Comparison of ENCODE assay signal across 8 mouse cellular contexts in genomic region chr11:50841023-50841735, GRCm38 (mm10). TPM values are rescaled to one million over a fixed set of nuclear protein-coding genes. Genes with fewer than 3 reads are reported as not detected.
DNase-seq lines count a peak whose midpoint lies in the region; ATAC-seq lines count a peak whose summit lies in the region.

Zfp879 (minus strand) TSS chr11:50841552.

- H3K36me3 ChIP-seq in hindbrain, embryonic 12.5 days, result no peaks in the 10 kb centered on the region
- no peaks in the 10 kb centered on the region for H3K36me3 ChIP-seq in lung, embryonic 16.5 days (ENCODE audit: control insufficient read depth, insufficient read depth, low read length)

- peak within 1 kb of the TSS; percentile 52; the same call in 1 of the 2 replicates for H3K9ac ChIP-seq in hindbrain, embryonic 12.5 days
- peak within 1 kb of the TSS; percentile 79 for H3K9ac ChIP-seq in lung, embryonic 16.5 days (ENCODE audit: low read length)

- WGBS in hindbrain, embryonic 12.5 days, result 25% methylated on average over 22 of the region's 22 CpGs
- 10% methylated on average over 22 of the region's 22 CpGs for WGBS in lung, embryonic 16.5 days

- ATAC-seq in hindbrain, embryonic 12.5 days (ENCODE audit: low FRiP score), result peak; percentile 96
- peak; percentile 97 for ATAC-seq in lung, embryonic 16.5 days (ENCODE audit: low read depth)

- H3K4me1 ChIP-seq in hindbrain, embryonic 12.5 days, result peaks cover 10% of the 10 kb centered on the region; the same call in 1 of the 2 replicates
- H3K4me1 ChIP-seq in lung, embryonic 16.5 days (replicated peaks; ENCODE audit: control insufficient read depth, insufficient read depth, low read length), result peaks cover 6% of the 10 kb centered on the region; the same call in 1 of the 2 replicates

- H3K27me3 ChIP-seq in hindbrain, embryonic 12.5 days, result 0 out of 2 replicates have a peak, but pooled peaks cover 2% of the 10 kb centered on the region
- H3K27me3 ChIP-seq in lung, embryonic 16.5 days (ENCODE audit: control insufficient read depth, insufficient read depth, low read depth, low read length), result no peaks in the 10 kb centered on the region

- DNase-seq in NIH3T3 (ENCODE audit: low read depth), result peak; percentile 30
- DNase-seq in cerebellum, adult 9-11 months, result peak; percentile 97
- peak; percentile 87 to 91 for DNase-seq in frontal cortex, postnatal 14 days (ENCODE audit: low spot score in 2 of 2)
- peak; percentile 90 to 94 for DNase-seq in layer of hippocampus, postnatal 10 days (ENCODE audit: low spot score in 2 of 2)
- peak; percentile 87 for DNase-seq in retina, adult 2 months (ENCODE audit: low read depth, low spot score)
- DNase-seq in thymus, postnatal 25 days, result peak; percentile 88

- H3K27ac ChIP-seq in hindbrain, embryonic 12.5 days, result peak within 1 kb of the TSS; percentile 64; the same call in 1 of the 2 replicates
- peak within 1 kb of the TSS; percentile 94 for H3K27ac ChIP-seq in lung, embryonic 16.5 days (ENCODE audit: low read length)

- peak within 1 kb of the TSS; percentile 56 for H3K4me2 ChIP-seq in hindbrain, embryonic 12.5 days (replicated peaks)
- H3K4me2 ChIP-seq in lung, embryonic 16.5 days (ENCODE audit: low read depth, low read length), result peak within 1 kb of the TSS; percentile 83

- peak within 1 kb of the TSS; percentile 38 for H3K4me3 ChIP-seq in hindbrain, embryonic 12.5 days
- H3K4me3 ChIP-seq in lung, embryonic 16.5 days (ENCODE audit: low read length), result peak within 1 kb of the TSS; percentile 54

- no peaks in the 10 kb centered on the region for H3K9me3 ChIP-seq in hindbrain, embryonic 12.5 days (replicated peaks)
- H3K9me3 ChIP-seq in lung, embryonic 16.5 days (ENCODE audit: control insufficient read depth, low read length), result no peaks in the 10 kb centered on the region

RNA-seq across cellular contexts. Expression of gene Zfp879, which starts in this region (rescaled TPM):
- polyA plus RNA-seq in hindbrain, embryonic 12.5 days (2016; fragmentation: Nextera tagmentation; extraction: Ambion mirVana), result 0.75 and 0.79 TPM in 2 replicates
- total RNA-seq in layer of hippocampus, postnatal 10 days (2021), result 1 to 10 TPM; 4.6 to 4.7 TPM
- 0.45 and 0.63 TPM in 2 replicates for polyA plus RNA-seq in lung, embryonic 16.5 days (2015; fragmentation: Nextera tagmentation; extraction: Ambion mirVana)

Comparison
In these comparisons a context has a peak if more than half of its experiments do, and no peak if none do; other contexts are left out.
1. Peak in every context shown above with its lines: DNase-seq, ATAC-seq, H3K4me3 ChIP-seq and H3K27ac ChIP-seq.
2. Peak in ATAC-seq, H3K4me3 ChIP-seq, H3K27ac ChIP-seq, H3K9ac ChIP-seq and H3K4me2 ChIP-seq in hindbrain, embryonic 12.5 days; RNA of the gene not detected or under 1 TPM.
3. Peak in ATAC-seq, H3K4me3 ChIP-seq, H3K27ac ChIP-seq, H3K9ac ChIP-seq and H3K4me2 ChIP-seq in lung, embryonic 16.5 days; RNA of the gene not detected or under 1 TPM.
4. DNase-seq: peak in every context shown above with its lines; median percentile 97 in cerebellum, adult 9-11 months; 92 in layer of hippocampus, postnatal 10 days; 89 in frontal cortex, postnatal 14 days; 88 in thymus, postnatal 25 days; 87 in retina, adult 2 months; 30 in NIH3T3.